Mouse (Mus musculus): ENCODE results near the gene Gm21775. TPM values are rescaled to one million over a fixed set of nuclear protein-coding genes. Genes with fewer than 3 reads are reported as not detected.

Gm21775 gene
- polyA plus RNA-seq (2014; fragmentation: Illumina TruSeq; extraction: RNeasy Lipid Tissue Mini Kit (QIAGEN cat#74804); ENCODE audit: low read depth, low replicate concordance), result not detected

GRCm38 (mm10) chrY:10553153-10553552 is at the start of gene Gm21775:
TSS of gene Gm21775 (plus strand) at chrY:10553453.

GRCm38 (mm10) chrY:10535942-10536341 is 17.3 kb upstream of the Gm21775 start, which contains the start of gene Gm20737:
TSS of gene Gm20737 (minus strand) at chrY:10536042.

Other genes with a start within 250 kb of the Gm21775 start
- gene Gm20834, start 228.9 kb upstream of the Gm21775 start, polyA plus RNA-seq (2014; fragmentation: Illumina TruSeq; extraction: RNeasy Lipid Tissue Mini Kit (QIAGEN cat#74804); ENCODE audit: low read depth, low replicate concordance), result not detected
- gene Gm28510, start 140.7 kb upstream of the Gm21775 start, polyA plus RNA-seq (2014; fragmentation: Illumina TruSeq; extraction: RNeasy Lipid Tissue Mini Kit (QIAGEN cat#74804); ENCODE audit: low read depth, low replicate concordance), result not detected
- gene Gm20737, start 17.4 kb upstream of the Gm21775 start, polyA plus RNA-seq (2014; fragmentation: Illumina TruSeq; extraction: RNeasy Lipid Tissue Mini Kit (QIAGEN cat#74804); ENCODE audit: low read depth, low replicate concordance), result not detected
- not detected for gene Gm21900, start 62.9 kb downstream of the Gm21775 start, polyA plus RNA-seq (2014; fragmentation: Illumina TruSeq; extraction: RNeasy Lipid Tissue Mini Kit (QIAGEN cat#74804); ENCODE audit: low read depth, low replicate concordance)
- gene Gm20777, start 199.0 kb downstream of the Gm21775 start, polyA plus RNA-seq (2014; fragmentation: Illumina TruSeq; extraction: RNeasy Lipid Tissue Mini Kit (QIAGEN cat#74804); ENCODE audit: low read depth, low replicate concordance), result not detected

Data from heart, adult 10 weeks (tissue).